Mouse (Mus musculus): Measurements from ENCODE around the gene Gm21876.
"Not testable (repeated sequence)": the region's sequence is repeated elsewhere in the genome, so short reads cannot be mapped to it uniquely, and the experiment has no call there.

Gene Gm21876

DNA sequence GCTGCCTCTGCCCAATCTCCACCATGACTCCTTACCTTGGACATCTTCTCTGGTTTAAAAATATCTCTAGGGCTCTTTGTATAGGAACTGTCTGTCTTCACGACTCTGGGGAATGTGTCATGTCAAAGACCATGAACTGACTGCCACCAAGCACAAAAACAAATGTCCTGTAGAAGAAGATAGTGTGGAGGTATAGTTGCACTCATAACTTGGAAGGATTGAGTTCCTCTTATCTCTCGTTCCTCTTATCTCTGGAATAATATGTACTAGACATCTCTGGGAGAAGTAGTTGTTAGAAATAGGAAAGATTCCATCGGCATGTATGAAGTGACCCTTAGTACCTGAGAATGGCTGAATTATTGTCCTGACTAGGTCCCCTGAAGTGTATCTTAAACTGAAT, at the start of gene Gm21876:
Gene Gm21876 (minus strand): TSS at position 101 of the 400 bp plus-strand sequence.
- DNase-seq (ENCODE audit: low spot score): no peak

GRCm38 (mm10) chrX:21220422-21220821, 45.0 kb upstream of the Gm21876 start:
- no peak for DNase-seq (ENCODE audit: low spot score)

DNA sequence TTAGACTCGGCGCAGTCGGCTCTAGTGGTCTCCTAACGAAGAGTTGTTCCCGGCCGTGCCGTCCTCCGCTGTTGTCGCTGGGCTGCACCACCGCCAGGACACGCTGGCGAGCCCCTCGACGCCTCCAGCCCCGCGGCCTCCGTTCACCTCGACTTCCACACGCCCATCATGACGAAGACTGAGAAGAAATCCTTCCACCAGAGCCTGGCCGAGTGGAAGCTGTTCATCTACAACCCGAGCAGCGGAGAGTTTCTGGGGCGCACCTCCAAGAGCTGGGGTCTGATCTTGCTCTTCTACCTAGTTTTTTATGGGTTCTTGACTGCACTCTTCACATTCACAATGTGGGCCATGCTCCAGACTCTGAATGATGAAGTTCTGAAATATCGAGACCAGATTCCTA, 28.8 kb downstream of the Gm21876 start:
- DNase-seq (ENCODE audit: low spot score): not testable (repeated sequence)

Measured in testis, postnatal 14 days (tissue).